Mouse (Mus musculus) heart, adult 2 months (tissue): Measurements from ENCODE around the gene Dph5. TPM values are rescaled to one million over a fixed set of nuclear protein-coding genes. Genes with fewer than 3 reads are reported as not detected.

Source experiments
- DNase-seq, 2 experiments: peaks; one replicate each; pipeline ENCODE4 v3.0.0; 2021
- H3K27ac ChIP-seq: fragments of 200-600 bp; 2 replicates; pipeline ENCODE4 v1.8.1; 2022
- H3K27me3 ChIP-seq: fragments of 200-500 bp; 2 replicates; pipeline ENCODE4 v1.6.1; 2012; ENCODE audit warnings: mild to moderate bottlenecking, low read length, inconsistent platforms, mixed read lengths; ENCODE audit not compliant: control insufficient read depth, insufficient read depth
- H3K36me3 ChIP-seq: fragments of 200-500 bp; 2 replicates; pipeline ENCODE4 v1.6.1; 2012; ENCODE audit warnings: low read length, inconsistent platforms; ENCODE audit not compliant: control insufficient read depth, insufficient read depth
- H3K4me1 ChIP-seq: fragments of 200-500 bp; 2 replicates; pipeline ENCODE4 v1.6.1; 2011; ENCODE audit warnings: low read length; ENCODE audit not compliant: control insufficient read depth, insufficient read depth
- H3K4me3 ChIP-seq: fragments of 200-600 bp; 2 replicates; pipeline ENCODE4 v1.8.1; 2022
- H3K79me2 ChIP-seq: fragments of 200-500 bp; replicated peaks from 2 replicates; pipeline ENCODE4 v1.6.1; 2012; ENCODE audit warnings: mild to moderate bottlenecking, inconsistent platforms, low read length, moderate library complexity, mixed read lengths; ENCODE audit not compliant: control insufficient read depth, insufficient read depth
- H3K9ac ChIP-seq: fragments of 200-500 bp; 2 replicates; pipeline ENCODE4 v1.6.1; 2012; ENCODE audit warnings: low read depth, mild to moderate bottlenecking, control low read depth, inconsistent platforms, low read length, mixed read lengths
- CTCF ChIP-seq: fragments of 200-600 bp; IDR thresholded peaks from 2 replicates; pipeline ENCODE4 v1.8.1; 2022; ENCODE audit warnings: antibody characterized with exemption, mild to moderate bottlenecking, moderate library complexity
- EP300 ChIP-seq: fragments of 200-500 bp; IDR thresholded peaks from 2 replicates; pipeline ENCODE4 v1.6.1; 2011; ENCODE audit warnings: low read depth, low read length, control low read depth; ENCODE audit not compliant: insufficient read depth
- POLR2A ChIP-seq: fragments of 200-500 bp; IDR thresholded peaks from 2 replicates; pipeline ENCODE4 v1.6.1; 2011; ENCODE audit warnings: mild to moderate bottlenecking, low read depth, low read length, control low read depth; ENCODE audit not compliant: insufficient read depth
- WGBS: fragments of 180-500 bp; shearing (Covaris S2); methylation state at CpG from one replicate; pipeline ENCODE4 v1.1.7; 2018; 5-methylcytosine and 5-hydroxymethylcytosine counted together
- intact Hi-C: fragments of 180-260 bp; cut with DNase I; formaldehyde crosslinking; loops from one replicate; pipeline ENCODE4 v1.15.1; 2025
- polyA plus RNA-seq: library from polyadenylated mRNA; depleted of rRNA; stranded (reverse); fragments of >200 nt; gene quantifications from 2 replicates; pipeline ENCODE4 v1.2.3, GENCODE M21; 2012
- total RNA-seq, 2 experiments: library from RNA; stranded (reverse); gene quantifications; 2 replicates each; pipeline ENCODE4 v1.2.3; 2021

Dph5 gene
- total and polyA plus RNA-seq, 3 experiments, result 3.3 to 8.4 (median 5.8) TPM

- DNase-seq, result no peak
- intact Hi-C loops, result no loop called here
- no peaks in the 10 kb centered on the region for H3K27me3 ChIP-seq
- no peaks in the 10 kb centered on the region for H3K36me3 ChIP-seq
- no peaks in the 10 kb centered on the region for H3K4me1 ChIP-seq
- no peak overlapping the region for H3K27ac ChIP-seq
- TF ChIP-seq POLR2A, result no peak
- no peak for TF ChIP-seq CTCF
- no peak for TF ChIP-seq EP300
- 78% methylated on average over 11 of the region's 11 CpGs for WGBS
- H3K4me3 ChIP-seq, result no peak overlapping the region
- H3K9ac ChIP-seq, result no peak overlapping the region
- H3K79me2 ChIP-seq, result no peaks in the 10 kb centered on the region
Observed at GRCm38 (mm10) chr3:115848686-115849480, 38.8 kb upstream of the Dph5 start.

- DNase-seq, result no peak
- no peak for TF ChIP-seq EP300
- TF ChIP-seq POLR2A, result no peak
- TF ChIP-seq CTCF, result no peak
- no peaks in the 10 kb centered on the region for H3K27me3 ChIP-seq
- no peak overlapping the region for H3K4me3 ChIP-seq
- no peaks in the 10 kb centered on the region for H3K36me3 ChIP-seq
- H3K27ac ChIP-seq, result no peak overlapping the region
- 60% methylated on average over 4 of the region's 4 CpGs for WGBS
- no peaks in the 10 kb centered on the region for H3K4me1 ChIP-seq
- H3K79me2 ChIP-seq, result no peaks in the 10 kb centered on the region
- no peak overlapping the region for H3K9ac ChIP-seq
- intact Hi-C loops, result no loop called here
Observed at GRCm38 (mm10) chr3:115850946-115851345, 36.7 kb upstream of the Dph5 start.

- H3K4me1 ChIP-seq, result no peaks in the 10 kb centered on the region
- WGBS, result 91% methylated on average over 7 of the region's 7 CpGs
- H3K9ac ChIP-seq, result no peak overlapping the region
- intact Hi-C loops, result no loop called here
- no peak overlapping the region for H3K27ac ChIP-seq
- no peaks in the 10 kb centered on the region for H3K36me3 ChIP-seq
- H3K4me3 ChIP-seq, result no peak overlapping the region
- no peak for TF ChIP-seq CTCF
- no peak for TF ChIP-seq POLR2A
- TF ChIP-seq EP300, result no peak
- no peaks in the 10 kb centered on the region for H3K27me3 ChIP-seq
- no peaks in the 10 kb centered on the region for H3K79me2 ChIP-seq
- DNase-seq, result no peak
Observed at GRCm38 (mm10) chr3:115854672-115855191, 32.9 kb upstream of the Dph5 start.

- no peak overlapping the region for H3K4me3 ChIP-seq
- H3K27ac ChIP-seq, result no peak overlapping the region
- no peaks in the 10 kb centered on the region for H3K79me2 ChIP-seq
- intact Hi-C loops, result no loop called here
- H3K9ac ChIP-seq, result no peak overlapping the region
- no peaks in the 10 kb centered on the region for H3K4me1 ChIP-seq
- no peaks in the 10 kb centered on the region for H3K36me3 ChIP-seq
- WGBS, result 71% methylated on average over 10 of the region's 10 CpGs
- TF ChIP-seq CTCF, result no peak
- no peak for TF ChIP-seq EP300
- TF ChIP-seq POLR2A, result no peak
- no peak for DNase-seq
- H3K27me3 ChIP-seq, result no peaks in the 10 kb centered on the region
Observed at GRCm38 (mm10) chr3:115855576-115855975, 32.1 kb upstream of the Dph5 start.

GRCm38 (mm10) chr3:115856484-115857022 is 31.1 kb upstream of the Dph5 start:
- 38% methylated on average over 8 of the region's 8 CpGs for WGBS
- H3K36me3 ChIP-seq, result no peaks in the 10 kb centered on the region
- no peak overlapping the region for H3K27ac ChIP-seq
- H3K4me3 ChIP-seq, result no peak overlapping the region
- no peak for DNase-seq
- no peak overlapping the region for H3K9ac ChIP-seq
- no peaks in the 10 kb centered on the region for H3K27me3 ChIP-seq
- intact Hi-C loops, result no loop called here
- H3K4me1 ChIP-seq, result no peaks in the 10 kb centered on the region
- no peak for TF ChIP-seq POLR2A
- no peak for TF ChIP-seq CTCF
- TF ChIP-seq EP300, result no peak
- no peaks in the 10 kb centered on the region for H3K79me2 ChIP-seq

- Histone ChIP-seq H3K36me3 (no peaks in the 10 kb centered on the region), H3K27me3 (no peaks in the 10 kb centered on the region), H3K9ac (no peak overlapping the region), H3K27ac (no peak overlapping the region), H3K79me2 (no peaks in the 10 kb centered on the region; the same call in 1 of the 2 replicates), H3K4me1 (no peaks in the 10 kb centered on the region), H3K4me3 (no peak overlapping the region)
- no peak for TF ChIP-seq EP300
- no peak for TF ChIP-seq CTCF
- no peak for TF ChIP-seq POLR2A
- no peak for DNase-seq
- intact Hi-C loops, result no loop called here
- WGBS, result 89% methylated on average over 10 of the region's 10 CpGs
Observed at GRCm38 (mm10) chr3:115857436-115857835, 30.2 kb upstream of the Dph5 start.
